Mouse (Mus musculus) kidney, adult 18-20 months (tissue): ENCODE measurements at regions not wholly inside any gene's neighbourhood (a gene's known extent, or its start where the extent isn't known, plus 50 kb on each side); places are given as distances from the start of the nearest gene placed in this dataset.
"Not testable (repeated sequence)": the region's sequence is repeated elsewhere in the genome, so short reads cannot be mapped to it uniquely, and the experiment has no call there.

ENCODE experiments used
- DNase-seq: peaks from one replicate; pipeline ENCODE4 v3.0.0; 2021

DNA sequence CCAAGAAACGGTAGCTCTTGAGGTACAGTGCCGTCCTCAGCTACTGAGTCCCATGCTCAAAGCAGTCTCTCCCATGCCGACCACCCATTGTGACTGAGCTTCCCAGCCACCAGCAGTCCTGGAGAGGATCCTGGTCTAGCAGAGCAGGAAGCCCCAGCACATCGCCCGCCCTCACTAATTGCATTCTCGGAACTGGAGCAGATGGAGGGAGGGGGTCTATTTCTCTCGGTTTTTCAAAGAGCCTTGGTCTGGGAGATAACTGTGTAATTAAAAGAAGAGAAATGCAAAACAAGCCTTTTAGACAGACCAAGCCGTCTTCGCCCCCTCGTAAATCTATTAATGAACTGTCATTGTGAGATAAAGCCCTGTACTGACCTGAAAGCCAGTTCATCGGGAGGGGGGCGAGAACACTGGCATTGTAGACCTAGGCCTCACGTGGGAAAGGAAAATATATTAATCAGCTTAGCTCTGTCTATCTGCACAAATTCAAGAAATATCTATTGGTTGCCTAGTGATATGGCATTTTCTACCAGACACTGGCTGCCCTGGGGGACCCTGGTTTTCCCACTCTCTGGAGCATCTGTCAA lies 405.4 kb downstream of the Ptpru start:
- no peak for DNase-seq

DNA sequence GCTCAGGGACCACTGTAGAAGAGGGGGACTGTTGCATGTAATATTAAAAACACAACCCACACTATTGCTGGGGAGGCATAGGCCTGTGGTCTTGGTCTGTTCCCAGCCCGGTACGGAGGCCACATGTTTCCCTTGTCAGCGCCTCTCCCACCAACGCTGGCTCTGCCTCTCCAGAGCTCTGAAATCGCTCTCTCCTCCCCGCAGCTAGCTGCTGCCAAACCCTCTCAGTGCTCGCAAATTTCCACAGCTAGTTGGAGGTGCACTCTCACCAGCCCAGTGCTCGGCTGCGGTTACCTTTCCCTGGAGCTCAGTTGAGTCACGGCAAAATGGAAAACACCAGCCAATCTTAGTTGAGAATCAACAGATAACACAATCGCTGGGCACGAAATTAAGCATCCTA lies 402.9 kb downstream of the Ptpru start:
- no peak for DNase-seq

DNA sequence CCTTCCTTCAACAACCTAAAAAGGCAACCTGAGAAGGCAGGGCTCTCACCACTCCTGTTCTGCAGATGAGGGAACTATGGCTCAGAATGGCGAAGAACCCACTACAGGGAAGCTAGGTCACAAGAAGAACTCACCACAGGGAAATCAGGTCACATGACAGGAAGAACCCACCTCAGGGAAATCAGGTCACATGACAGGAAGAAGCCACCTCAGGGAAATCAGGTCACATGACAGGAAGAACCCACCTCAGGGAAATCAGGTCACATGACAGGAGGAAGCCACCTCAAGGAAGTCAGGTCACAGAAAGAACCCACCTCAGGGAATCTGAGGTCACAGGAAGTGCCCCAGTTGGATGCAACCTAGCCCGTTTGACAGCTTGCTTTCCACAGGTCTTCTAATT lies 399.7 kb downstream of the Ptpru start:
- DNase-seq, result no peak

DNA sequence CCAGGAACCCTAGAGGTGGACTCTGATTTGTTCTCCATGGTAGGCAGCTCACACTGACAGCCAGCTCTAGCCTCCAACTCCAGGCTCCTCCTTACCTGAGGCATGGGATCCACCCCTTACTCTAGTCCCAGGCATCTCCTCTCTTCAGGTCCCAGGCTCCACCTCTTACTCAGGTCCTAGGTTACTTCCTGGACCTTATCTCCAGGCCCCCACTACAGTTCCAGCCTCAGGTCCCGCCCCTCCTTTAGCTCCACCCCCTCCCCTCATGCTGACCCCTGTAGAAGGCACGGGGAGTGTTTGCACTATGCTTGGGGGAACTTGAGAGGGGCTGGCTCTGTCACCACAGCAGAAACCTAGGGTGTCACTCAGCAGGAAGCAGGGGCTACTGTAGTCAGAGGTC lies 399.2 kb downstream of the Ptpru start:
- DNase-seq, result no peak

DNA sequence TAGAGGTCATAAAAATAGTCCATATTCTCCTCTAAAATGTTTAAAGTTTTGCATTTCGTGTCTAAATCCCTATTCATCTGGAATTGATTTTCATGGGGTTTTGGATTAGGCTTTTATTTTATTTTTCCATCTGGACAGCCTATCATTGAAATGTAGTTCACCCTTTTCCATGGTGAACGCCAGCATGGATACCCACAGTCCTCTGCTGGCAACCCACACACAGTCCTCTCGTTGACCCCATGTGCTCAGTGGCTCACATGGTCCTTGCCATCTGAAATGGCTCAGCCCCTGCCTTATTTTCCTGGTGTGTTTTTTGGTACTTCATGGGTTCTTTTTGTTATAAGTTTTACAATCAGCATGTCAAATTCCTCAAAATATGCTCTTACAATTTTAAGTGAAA lies 397.2 kb downstream of the Ptpru start:
- no peak for DNase-seq

DNA sequence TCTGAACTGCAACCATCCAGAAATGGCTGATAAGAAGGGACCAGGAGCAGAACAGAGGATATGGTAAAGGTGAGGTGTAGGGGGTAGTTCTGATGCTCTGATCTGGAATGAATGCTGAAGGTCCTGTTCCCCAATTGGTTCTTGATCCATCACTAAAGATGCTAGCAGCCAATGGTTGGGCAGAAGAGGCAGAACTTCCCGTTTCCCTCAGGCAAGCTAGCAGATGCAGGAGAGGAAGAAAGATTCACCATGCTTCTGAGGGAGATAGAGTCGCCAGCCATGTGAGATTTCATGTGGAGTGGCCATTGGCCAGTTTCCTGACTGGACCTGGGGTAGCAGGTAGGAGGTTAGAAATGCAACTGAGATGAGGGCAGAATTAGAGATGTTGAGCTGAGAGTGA lies 394.6 kb downstream of the Ptpru start:
- no peak for DNase-seq

DNA sequence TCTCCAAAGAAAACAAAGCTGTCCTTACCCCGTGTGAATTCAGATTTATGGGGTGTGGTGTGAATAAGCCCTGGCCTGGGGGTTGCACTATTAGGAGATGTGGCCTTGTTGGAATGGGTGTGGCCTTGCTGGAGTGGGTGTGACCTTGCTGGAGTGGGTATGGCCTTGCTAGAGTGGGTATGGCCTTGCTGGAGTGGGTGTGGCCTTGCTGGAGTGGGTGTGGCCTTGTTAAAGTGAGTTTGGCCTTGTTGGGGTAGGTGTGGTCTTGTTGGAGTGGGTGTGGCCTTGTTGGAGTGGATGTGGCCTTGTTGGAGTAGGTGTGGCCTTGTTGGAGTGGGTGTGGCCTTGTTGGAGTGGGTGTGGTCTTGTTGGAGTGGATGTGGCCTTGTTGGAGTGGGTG lies 387.8 kb downstream of the Ptpru start:
- not testable (repeated sequence) for DNase-seq

DNA sequence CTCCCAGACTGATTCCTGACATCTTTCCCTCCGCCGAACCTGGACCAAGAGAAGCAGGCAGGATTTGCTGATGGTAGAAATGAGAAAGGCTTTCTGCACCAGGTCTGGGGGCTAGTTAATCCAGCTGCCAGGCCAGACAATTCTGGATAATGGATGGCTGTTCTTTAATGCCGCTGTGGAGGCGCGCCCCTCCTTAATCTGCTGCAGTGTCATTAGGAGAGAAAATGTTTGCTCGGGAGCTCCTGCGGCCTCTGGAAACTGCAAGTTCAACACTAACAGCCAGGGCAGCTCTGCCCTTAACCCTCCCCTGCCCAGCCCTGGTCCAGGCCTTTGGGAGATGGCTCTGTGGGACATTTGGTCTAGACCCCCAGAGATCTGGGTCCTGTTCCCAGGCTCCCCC lies 380.5 kb downstream of the Ptpru start:
- no peak for DNase-seq

DNA sequence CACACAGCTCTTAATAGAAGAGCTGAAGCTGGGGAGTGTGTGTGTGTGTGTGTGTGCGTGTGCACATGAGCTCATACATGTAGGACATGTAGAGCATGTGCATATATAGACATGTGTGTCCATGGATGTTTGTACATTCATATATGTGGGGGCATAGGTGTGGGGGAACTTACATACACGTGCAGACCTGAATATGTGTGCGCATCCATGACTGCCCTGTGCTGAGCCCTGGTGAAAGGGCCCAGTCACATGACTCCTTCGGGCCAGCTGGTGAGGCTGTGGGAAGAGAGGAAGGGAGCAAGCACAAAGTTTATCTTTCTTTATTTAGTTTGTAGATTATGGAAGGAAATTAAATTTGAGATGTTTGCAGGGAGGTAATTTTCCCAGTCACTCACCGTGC lies 378.3 kb downstream of the Ptpru start:
- no peak for DNase-seq

DNA sequence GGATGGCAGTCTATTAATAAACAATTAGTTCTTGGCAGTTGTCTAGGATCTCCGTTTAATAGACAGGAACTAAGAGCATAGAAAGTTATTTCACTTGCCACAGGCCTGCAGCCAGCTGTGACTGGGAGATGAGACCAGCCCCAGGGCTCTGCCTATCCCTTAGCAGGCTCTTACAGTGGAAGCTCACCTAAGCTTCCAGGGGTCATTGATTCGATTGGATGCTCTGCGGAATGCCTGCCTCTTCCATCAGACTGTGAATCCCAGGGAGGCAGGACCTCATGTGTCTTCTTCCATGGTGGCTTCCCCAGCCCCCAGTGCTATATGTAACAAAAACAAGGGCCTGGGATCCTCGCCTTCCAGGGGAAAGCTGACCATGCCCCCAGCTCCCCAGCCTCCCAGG lies 376.8 kb downstream of the Ptpru start:
- DNase-seq, result no peak

DNA sequence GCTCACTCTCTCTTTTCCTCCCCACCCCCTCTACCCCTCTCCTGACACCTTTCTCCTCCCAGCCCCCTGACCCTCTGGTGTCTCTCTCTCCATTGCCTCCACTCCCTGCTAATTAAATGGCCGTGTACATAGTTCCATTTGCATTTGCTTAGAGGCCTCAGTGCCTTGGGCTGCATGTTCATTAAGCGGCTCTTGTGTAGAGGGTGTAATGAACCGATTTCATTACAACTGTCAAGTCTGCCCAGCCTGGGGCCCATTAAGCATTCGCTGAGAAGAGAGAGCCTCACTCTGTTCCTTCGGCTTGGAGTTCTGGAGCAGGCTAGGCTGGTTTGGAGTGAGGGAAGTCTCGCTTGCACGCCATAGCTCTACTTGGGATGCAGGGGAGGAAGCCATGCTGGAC lies 376.4 kb downstream of the Ptpru start:
- DNase-seq, result no peak

DNA sequence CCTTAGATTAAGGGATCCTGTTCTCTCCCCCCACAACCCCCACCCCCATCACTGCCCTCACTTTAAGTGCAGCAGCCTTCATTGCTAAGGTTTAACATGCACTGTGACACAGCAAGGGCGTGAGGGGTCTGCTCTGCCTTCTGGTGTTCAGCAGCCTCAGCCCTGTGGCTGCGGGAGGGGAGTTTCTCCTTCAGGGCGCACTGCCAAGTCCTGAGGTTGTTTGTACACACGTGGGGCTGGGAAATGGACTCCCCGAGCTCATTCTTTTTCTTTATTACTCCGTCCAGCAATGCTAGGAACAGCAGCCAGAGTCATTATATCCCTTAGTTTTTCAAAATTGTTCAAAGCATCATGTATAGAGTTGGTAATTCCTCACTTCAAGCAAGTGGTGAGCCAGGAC lies 363.1 kb downstream of the Ptpru start:
- DNase-seq, result no peak

DNA sequence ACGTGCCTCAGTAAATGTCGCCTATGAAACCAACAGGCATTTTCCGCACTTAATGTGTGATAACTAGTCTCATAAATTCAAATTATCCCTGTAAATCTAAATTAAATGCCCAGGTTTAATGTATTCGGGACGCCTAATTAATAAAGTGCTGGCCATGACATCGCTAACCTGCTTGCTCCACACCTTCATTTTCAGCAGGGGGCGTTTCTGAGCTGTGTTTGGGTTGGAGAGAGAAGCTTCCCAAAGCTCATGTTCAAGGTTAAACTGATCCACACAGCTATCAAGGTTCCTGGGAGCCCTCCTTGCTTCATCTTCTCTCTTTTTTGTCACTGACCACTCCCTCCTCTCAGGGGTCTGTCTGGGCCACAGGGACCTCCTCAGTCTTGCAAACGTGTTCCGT lies 359.2 kb downstream of the Ptpru start:
- DNase-seq, result peak; percentile 16

DNA sequence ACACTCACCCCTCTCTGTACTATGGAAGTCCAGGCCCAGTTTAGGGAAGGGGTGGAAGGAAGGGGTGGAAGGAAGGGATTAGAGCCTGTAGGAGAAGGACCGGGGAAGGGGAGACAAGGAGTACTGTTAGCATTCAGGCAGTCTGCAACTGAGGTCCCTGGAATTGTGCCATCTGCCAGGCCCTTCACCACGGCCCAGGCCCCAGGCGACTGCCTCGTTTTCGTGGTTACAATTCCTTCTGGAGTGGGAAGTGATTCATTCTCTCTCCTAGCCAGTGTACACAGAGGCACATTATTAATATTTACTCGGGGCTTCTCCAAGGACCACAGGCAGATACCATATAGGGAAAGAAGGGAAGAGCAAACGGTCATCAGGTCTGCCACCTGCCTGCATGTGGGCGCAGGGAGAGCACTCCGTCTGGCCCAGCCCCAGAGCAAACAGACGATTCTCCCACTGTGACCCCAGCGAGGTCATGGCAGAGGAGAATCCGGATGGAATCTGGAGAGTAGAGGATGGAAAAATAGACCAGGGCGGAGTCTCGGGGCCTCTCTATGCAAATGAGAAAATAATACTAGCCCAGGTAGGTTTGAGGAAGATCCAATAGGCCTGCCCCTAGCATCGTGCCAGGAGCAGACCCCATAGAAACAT lies 354.0 kb downstream of the Ptpru start:
- DNase-seq, result no peak

DNA sequence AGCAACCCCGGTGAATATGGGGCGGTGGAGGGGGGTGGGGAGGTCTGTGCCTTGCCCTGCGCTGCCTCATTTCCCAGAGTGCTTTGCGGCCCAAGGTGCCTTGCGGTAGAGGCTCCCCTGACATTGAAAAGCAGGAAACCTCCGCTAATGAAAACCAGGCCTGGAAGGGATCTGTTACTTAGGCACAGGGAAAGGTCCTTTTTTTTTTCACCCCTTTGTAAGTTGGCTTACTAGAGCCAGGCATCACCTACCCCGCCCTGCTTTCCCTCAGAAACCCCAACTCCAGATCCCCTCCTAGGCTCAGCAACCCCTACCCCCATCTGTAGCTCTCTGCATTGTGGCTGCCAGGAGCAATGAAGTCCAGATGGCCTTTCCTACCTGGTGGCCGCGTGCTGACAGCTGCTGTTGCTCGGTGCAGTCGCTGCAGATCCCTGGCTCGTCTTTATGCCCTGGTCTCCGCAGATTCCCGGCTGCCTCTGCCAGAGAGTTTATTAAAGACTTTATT lies 353.4 kb downstream of the Ptpru start:
- no peak for DNase-seq

DNA sequence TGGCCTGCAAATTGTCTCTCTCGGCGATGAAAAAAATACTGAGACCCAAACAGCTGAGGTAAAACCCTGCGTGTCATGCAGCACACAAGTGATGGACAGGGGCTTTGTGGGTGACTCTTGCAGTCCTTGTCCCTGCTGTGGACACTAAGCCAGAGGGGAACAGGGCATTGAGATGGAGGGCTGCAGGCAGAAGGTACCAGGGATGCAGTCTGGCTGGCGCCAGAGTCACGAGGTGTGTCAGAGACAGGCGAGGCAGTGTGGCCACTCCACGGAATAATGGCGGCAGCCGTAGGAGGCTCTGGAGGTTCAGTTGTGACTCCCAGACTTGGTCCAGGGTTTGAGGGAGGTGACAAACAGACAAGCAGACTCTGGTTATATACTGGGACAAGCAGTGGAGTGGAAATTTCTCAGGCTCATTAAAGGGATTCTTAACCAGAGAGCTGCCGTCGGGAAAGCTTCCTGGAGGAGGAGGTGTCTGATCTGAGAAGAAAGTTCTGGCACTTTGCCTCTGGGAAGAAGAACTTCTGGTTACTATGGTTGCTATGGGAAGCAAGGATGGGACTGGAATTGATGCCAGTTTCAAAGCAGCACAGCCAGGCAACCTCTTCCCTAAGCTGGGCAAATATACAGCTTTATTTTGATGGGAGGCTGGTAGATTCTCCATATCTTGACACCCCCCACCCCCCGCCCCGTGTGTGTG lies 352.8 kb downstream of the Ptpru start:
- DNase-seq, result no peak

DNA sequence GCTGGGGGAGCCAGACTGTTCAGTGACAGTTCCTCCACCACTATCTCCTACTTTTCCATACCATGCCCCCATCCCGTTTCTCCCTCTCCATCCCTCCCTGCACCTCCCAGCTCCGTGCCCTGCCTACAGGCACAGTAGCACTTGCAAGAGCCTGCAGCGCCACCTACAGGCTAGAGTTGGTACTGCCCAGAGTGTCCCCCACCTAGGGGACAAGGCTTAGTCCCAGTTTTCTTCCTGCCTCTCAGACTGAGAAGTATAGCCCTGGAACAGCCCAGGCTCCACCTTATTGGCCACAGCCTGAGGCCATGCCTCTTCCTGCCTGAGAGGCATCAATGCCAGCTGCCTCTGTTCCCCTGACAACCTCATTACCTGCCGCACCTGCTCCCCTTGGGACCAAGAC lies 351.3 kb downstream of the Ptpru start:
- peak; percentile 78 for DNase-seq

DNA sequence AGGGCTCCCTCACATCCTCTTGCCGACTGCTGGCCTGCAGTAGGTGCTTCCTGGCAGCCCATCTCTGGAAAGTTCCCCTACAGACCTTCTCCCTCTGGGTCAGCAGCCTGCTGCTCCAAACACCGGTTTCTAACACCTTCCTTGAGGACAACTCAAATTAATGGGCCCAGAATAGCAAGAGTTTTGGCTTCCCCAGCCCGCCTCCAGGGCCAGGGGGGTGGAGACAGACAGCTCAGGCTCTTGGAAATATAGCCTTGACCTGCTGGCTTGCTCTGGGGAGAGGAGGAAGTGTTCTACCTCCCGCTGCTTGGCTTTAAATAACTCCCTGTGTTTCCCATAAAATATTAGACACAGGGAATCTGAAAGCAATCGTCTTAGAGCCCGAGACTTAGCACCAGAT lies 349.8 kb downstream of the Ptpru start:
- DNase-seq, result peak; percentile 38

DNA sequence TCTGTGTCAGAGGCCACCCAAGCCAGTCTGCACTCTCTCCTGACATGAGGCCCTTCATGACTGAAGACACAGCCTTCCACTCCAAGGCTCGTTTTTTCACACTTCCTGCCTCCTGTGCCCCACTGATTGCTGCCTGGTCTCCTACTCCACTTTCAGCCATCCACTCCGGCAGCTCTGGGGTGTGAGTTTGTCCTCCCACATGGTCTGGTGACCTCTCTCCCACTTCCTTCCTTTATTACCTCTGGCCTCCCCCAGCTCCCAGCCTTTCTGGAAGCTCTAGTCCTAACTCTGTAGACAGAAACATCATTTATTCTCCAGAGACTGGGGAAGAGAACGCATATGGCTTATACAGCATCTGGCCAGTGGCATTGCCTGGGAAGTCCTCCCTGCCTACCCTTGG lies 349.0 kb downstream of the Ptpru start:
- DNase-seq, result no peak

DNA sequence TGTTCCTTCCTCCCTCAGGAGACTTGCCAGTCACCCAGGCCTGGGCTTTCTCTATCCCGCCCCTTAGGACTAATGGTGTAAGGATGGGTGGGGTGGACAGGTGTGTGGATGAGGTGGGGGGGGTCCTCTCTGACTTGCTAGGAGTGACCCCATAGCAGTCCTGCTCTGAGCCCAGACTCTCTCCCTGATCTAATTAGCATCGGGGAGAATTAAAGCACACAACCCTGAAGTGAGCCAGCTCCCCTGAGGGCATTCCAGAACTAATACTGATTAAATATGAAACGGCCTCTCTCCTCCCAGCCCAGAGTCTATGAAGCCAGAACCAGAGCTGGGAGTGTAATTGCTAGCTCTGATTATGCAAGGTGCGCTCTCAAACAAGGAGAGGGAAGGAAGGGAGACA lies 346.1 kb downstream of the Ptpru start:
- DNase-seq, result no peak

DNA sequence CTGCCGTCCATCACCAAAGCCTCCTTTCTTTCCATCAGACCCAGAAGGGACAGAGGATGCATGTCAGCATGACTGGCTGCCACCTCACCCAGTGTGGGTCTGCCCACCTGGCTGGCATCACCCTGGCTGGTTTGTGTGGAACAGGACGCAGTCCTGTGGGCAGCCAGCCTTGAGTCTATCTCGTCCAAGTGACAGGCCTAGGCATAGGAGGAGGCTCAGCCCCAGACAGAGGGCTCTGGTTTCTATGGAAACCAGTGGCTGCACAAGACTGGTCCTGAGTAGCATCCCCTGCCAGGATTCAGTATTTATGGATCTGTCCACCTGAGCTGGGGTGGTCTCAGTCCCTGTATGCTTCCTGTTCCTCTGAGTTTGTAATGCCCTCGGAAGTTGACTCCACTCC lies 344.4 kb downstream of the Ptpru start:
- DNase-seq, result no peak

DNA sequence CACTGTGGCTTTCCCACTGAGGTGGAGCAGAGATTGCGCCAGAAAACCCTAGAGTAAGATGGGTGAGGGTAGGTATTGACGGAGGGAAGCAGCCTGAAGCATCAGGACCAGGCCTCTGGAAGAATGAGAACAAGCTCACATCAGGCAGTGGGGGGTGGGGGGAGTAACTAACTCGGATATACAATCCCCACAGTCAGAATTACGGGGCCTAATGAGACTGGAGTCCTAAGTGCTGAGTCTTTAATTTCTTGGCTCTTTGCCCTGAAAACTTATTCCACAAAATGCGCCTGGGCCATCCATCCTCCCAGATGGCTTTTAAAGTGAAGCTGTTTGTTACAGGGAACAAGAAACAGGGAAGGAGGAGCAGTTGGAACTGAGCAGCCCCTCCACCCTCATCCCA lies 341.2 kb downstream of the Ptpru start:
- no peak for DNase-seq

DNA sequence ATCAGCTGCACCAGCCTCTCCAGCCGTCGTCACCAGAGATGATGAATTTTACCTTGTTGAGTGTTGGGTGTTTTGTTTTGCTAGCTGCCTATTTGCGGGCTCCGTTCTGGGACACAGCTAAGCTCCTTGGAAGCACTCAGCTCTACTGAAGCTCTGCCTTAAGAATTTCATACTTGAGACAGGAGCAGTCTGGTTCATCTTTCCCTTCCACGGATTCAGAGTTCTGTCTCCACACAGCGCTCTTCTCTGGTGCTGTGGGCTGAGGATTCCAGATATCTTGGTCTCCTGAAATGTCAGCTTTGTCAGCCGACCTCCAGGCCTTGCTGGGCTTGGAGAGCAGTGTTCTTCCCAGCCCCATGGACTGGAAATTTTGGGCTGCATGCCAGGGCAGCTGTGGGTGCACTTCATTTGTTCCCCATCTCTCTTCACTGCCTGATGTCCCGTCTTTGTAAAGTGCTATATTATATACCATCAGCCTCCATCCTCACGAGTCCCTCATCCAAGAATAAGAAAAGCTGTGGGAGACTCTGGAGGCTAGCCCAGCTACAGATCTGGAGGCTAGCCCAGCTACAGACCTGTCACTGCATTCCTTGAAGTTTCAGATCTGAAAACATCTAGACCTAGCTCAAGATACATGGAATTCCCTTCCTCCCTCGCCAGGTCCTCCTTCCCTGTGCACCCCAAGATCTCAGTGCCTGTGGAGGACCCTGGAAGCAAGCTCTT lies 337.0 kb downstream of the Ptpru start:
- DNase-seq, result no peak

DNA sequence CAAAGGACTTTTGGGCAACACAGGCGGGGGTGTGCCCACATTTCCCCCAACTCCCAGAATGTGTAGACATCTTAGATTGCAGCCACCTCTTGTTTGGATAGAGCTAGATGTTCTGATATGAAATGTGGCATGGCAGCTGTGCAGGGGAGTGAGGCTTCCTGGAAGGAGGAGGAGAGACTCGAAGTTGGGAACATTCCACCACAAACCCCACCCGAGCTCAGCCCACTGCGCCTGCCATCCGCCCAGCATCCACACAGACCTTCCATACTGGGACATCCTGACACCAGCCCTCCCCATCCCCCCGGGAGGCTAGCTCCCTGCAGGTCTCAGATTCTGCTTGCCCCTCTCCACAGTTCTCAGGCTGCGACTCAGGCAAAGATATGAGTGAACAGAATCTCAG lies 329.9 kb downstream of the Ptpru start:
- DNase-seq, result no peak
